Mouse (Mus musculus): Measurements from ENCODE around the gene Kcnn4.
A peak's percentile ranks its signal among the peaks of the same experiment; 100 is the strongest.

The Kcnn4 gene

DNA sequence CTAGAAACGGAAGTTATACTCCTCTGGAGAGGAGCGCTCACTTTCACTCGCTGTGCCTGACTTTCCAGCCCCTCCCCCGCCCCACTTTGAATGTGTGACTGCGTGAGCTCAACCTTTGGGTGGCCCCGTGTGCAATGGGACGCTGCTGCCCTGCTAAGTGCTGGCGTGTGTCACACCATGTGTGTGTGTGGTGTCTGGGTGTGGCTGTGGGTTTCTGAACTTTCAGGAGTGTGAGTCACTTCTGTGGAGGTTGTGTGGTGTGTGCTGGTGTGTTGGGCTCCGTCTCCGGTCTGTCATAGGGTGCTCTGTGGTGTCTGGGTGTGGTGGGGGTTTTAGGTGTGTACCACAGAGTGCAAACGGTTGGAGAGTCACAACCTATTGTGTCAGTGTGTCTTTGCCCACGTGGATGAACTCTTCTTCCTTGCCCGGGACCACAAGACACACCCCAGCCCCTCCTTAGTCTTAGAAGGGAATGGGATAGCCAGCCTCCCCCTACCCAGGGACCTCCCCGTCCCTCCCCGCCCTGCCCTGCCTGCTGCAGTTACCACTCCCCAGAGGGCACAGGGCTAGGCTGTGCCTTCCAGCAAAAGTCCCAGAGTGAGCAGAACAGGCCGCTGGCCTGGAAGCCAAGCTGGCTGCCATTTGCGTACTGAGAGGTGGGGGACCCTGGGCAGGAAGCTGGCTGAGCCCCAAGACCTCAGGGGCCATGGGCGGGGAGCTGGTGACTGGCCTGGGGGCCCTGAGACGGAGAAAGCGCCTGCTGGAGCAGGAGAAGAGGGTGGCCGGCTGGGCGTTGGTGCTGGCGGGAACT lies at the start of gene Kcnn4:
Gene Kcnn4 (plus strand): TSS at position 533 of the 811 bp plus-strand sequence.
- DNase-seq (ENCODE audit: low spot score in 2 of 2) = no peak

GRCm38 (mm10) chr7:24322593-24322992 lies 47.5 kb upstream of the Kcnn4 start:
- DNase-seq (ENCODE audit: low spot score in 2 of 2) = no peak

DNA sequence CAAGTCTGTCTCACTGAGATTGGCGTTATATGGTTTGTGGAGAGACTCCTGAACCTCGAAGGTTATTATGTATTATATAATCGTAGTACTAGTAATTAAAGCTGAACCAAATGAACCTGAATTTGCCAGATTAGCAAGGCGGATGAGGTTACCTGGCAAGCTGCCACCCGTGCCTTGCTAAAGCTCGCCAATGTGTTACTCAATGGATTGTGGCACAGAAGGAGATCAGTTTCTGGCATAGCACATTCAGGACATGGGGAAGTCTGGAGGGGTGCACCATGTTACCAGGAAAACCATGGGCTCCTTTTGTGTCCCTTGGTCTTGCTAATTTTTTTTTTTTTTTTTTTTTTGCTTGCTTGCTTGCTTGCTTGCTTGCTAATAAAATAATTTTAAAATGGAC lies 44.9 kb upstream of the Kcnn4 start:
- DNase-seq (ENCODE audit: low spot score in 2 of 2) = peak in 1 of 2 experiments; percentile 34

DNA sequence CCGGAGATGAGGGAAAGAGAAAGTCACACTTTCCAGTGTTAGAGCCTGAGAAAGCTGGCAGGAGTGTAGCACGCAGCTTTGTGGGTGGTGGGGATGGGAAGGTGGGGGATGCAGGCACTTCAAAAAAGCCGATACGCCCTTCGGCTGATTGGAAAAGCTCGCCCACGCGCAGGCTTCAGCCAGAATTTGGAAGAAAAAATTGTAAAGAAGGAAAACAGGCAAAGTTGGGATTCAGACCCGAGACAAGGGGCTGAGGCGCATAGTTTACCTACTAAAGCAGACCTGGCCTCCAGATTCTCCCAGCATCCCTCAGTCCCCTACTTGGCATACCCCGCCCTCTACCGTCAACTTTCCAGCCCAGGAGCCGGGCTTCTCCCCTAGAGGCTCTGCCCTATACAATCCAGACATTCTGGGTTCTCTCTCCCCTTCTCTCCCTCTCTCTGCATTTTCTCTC lies 44.4 kb upstream of the Kcnn4 start:
- no peak for DNase-seq (ENCODE audit: low spot score in 2 of 2)

DNA sequence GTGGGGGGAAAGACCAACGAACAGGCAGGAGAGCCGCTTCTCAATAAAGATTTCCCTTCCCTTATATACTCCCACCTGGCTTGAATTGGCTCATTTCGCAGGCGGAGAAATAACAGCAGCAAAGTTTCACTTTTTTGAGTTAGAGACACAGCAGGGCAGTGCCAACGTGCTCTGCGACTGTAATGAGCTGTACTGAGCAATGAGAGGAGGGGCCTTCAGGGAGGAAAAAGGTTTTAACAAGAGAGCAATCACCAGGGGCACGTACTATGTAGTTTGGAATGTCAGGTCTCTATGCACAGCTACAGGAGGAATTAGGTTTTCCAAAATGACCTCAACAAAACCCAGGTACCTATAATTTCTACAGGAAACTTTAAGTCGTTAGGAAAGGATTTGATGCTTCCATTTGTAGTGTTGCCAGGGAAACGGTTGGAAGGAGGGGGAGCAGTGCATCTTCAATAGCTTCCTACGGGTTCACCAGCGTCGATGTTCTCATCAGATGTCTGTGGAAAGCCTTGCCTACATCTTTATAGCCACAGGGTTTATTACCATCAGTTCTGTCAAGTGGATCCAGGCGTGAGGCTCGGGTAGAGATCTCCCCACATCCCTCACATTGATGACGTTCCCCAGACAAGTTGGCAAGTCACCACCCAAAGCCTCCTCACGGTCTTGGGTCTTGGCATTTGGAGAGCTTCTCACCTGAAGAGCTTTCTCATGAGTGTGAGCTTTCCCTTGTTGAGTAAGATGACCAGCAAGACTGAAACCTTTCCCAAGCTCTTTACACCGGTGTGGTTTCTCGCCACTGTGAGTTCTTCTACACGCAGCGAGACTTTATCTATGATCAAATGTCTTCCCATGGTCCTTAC lies 43.6 kb upstream of the Kcnn4 start:
- DNase-seq (ENCODE audit: low spot score in 2 of 2) = no peak

GRCm38 (mm10) chr7:24327281-24327975 lies 42.6 kb upstream of the Kcnn4 start:
- DNase-seq (ENCODE audit: low spot score in 2 of 2) = no peak

DNA sequence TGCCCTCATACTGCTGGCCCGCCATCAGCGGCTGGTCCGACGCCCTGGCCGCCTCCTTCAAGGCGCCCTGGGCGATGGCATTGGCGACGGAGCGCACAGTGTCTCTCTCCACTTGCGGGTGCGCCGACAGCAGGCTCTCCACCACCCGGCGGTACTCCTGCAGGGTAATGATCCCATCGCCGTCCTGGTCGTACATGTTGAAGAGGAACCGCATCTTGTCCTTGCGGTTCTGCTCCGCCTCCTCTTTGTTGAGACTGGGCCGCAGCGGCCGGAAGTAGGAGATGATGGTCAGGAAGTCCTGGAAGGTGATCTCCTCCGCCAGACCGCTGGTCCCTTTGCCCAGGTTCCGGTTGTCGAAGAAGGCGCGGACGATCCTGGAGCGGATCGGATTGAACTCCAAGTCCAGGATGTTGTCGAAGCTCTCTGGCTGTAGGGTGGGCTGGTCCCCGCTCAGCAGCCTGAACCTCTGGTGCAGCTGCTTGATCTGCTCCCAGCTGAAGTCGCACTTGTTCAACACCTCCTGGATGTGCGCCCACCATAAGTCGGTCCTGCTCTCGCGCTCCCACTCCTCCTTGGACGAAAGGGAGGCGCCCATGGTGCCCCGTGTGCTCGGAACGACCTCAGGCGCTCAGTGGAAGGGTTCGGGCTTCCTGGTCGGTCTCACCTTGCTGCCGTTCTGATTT lies 36.6 kb upstream of the Kcnn4 start, which contains the start of gene Tescl:
Gene Tescl (minus strand): TSS at position 633 of the 683 bp plus-strand sequence.
- DNase-seq (ENCODE audit: low spot score in 2 of 2) = peak in 1 of 2 experiments; percentile 4

DNA sequence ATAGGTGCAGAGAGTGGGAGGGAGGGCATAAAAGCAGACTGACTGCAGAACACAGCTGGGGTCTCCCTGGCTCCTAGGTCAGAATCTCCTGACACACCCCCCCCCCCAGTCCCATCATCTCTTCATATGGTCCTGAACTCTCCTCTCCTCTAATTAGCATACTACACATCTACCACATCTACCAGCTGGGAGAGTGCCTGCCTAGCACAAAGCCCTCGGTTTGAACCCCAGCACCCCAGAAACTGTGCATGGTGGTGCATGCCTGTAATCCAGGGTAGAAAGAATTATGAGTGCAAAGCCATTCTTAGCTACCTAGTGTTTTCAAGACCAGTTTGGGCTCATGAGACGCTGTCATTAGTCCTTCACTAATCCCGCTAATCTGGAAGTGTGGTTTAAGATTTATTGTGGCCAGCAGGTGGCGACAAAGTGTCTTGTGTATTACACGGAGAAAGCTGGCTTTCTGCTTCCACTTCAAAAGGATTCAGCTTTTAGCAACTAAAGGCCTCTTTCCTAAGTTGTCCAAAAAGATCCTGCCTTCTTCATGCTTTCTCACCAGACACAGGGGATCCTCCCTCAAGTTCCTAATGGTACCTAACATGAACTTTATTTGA lies 34.3 kb upstream of the Kcnn4 start:
- DNase-seq (ENCODE audit: low spot score in 2 of 2) = peak; percentile 52 to 75

- DNase-seq (ENCODE audit: low spot score in 2 of 2) = no peak
These were observed 31.8 kb upstream of the Kcnn4 start for GRCm38 (mm10) chr7:24338241-24338640.

GRCm38 (mm10) chr7:24343701-24344272 lies 26.3 kb upstream of the Kcnn4 start:
- DNase-seq (ENCODE audit: low spot score in 2 of 2) = no peak

- no peak for DNase-seq (ENCODE audit: low spot score in 2 of 2)
These were observed 23.6 kb upstream of the Kcnn4 start for GRCm38 (mm10) chr7:24346444-24346843.

- DNase-seq (ENCODE audit: low spot score in 2 of 2) = no peak
These were observed 21.2 kb upstream of the Kcnn4 start, which contains the start of gene Lypd5 for GRCm38 (mm10) chr7:24348896-24349295. Gene Lypd5, plus strand, starts transcription at chr7:24349196.

DNA sequence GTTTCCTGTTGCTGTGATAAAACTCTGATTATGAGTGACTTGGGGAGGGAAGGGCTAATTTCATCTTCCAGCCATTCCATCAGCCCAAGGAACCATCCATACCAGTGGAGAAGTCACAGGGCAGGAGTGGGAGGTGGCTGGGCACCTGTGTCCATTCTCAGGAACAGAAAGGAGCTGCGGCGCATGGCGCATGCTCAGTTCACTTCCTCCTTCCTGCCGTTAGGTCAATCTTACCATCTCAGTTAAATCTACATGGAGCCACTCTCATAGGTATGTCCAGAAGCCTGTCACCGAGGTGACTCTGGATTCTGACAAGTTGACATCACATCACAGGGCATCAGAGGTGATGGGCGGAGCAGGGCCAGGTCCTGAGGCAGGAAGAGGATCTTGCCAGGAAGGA lies 14.4 kb upstream of the Kcnn4 start:
- no peak for DNase-seq (ENCODE audit: low spot score in 2 of 2)

DNA sequence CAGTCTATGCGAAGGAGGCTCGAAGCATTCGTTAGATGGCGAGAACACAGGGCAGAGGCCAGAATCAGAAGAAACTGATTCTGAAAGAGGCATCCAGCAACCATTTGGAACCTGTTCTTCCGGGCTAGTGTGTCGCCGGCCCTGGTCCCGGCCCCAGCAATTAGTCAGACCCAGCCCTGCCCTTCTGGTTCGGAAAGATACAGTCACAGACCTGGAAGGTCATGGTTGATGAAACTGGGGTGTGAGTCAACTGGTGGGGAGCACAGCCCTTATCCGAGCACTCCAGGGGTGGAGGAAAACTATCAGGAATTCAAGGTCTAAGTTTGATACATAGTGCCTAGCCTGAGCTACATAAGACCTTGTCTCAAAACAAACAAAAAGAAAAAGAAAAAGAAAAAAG lies 14.0 kb upstream of the Kcnn4 start:
- no peak for DNase-seq (ENCODE audit: low spot score in 2 of 2)

DNA sequence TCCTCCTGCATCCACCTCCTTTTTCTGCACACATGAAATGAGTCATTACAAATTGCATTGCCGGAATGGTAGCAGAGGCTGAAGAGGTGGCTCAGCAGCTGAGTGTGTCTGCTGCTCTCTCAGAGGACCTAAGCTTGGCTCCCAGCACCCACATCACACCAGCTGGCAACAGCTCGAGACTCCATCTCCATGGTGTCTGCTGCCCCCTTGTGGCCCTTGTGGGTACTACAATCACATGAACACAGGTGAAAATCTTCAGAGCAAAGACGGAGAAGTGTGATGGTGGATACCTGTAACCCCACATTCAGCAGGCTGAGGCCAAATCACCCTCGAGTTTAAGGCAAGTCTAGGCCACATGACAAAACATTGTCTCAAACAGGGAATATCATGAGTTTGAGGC lies 12.2 kb upstream of the Kcnn4 start:
- no peak for DNase-seq (ENCODE audit: low spot score in 2 of 2)

DNA sequence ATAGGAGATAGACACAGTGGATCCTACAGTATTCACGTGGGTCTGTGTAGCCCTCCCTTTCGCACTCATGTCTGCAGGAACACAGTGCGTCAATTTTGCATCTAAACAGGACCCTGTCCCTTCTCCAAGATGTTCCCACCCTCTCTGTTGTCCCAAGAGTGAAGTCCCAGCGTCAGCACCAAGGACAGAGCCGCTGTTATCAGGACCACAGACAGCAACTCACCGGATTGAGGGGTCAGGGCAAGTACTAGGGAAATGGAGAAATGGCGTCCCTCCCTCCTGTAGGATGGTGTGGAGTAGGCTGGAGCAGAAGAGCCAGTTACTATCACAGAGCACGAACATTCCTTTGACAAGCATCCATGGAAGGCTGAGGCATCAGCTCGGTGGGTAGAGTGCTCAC lies 10.8 kb upstream of the Kcnn4 start:
- no peak for DNase-seq (ENCODE audit: low spot score in 2 of 2)

GRCm38 (mm10) chr7:24361001-24361400 lies 9.1 kb upstream of the Kcnn4 start:
- DNase-seq (ENCODE audit: low spot score in 2 of 2) = no peak

- peak in 1 of 2 experiments; percentile 59 for DNase-seq (ENCODE audit: low spot score in 2 of 2)
These were observed 6.8 kb upstream of the Kcnn4 start for GRCm38 (mm10) chr7:24363228-24363627.

DNA sequence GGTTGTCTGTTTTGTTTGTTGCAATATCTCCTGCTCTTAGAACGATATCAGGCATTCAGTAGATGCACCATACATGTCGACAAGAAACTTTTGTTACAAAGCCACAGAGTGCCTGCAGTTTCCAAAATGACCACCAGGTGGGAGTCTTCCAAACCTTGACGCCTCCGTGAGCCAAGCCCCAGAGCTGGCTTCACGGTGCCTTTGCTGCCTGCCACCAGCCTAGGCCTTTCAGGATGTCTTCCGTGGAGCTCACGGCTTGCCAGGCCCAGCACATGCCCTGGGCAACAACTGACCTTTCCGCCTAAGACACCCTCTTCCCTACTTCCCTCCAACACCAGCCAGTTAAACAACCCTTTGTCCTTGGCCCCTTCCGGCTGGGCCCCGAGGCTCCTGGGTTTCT lies 5.2 kb upstream of the Kcnn4 start:
- DNase-seq (ENCODE audit: low spot score in 2 of 2) = peak; percentile 81 to 91

GRCm38 (mm10) chr7:24365258-24366014 lies 4.6 kb upstream of the Kcnn4 start:
- DNase-seq (ENCODE audit: low spot score in 2 of 2) = no peak

All from cerebellum, postnatal 4 days (tissue).